Mouse (Mus musculus): ENCODE results near the gene Arrb1. TPM values are rescaled to one million over a fixed set of nuclear protein-coding genes. Genes with fewer than 3 reads are reported as not detected.

Arrb1 gene
- polyA plus RNA-seq, 1 experiment: 28.5 TPM

GRCm38 (mm10) chr7:99626376-99627270, 91.4 kb downstream of the Arrb1 start, which contains the start of gene Tpbgl:
TSS of gene Tpbgl (minus strand) at chr7:99627103.
- Histone ChIP-seq H3K4me3 (replicated peaks) (peak within 1 kb of the TSS; percentile 45), H3K9me3 (ENCODE audit: control insufficient read depth, low read length) (peaks cover 16% of the 10 kb centered on the region), H3K4me1 (ENCODE audit: control insufficient read depth) (peaks cover 24% of the 10 kb centered on the region), H3K36me3 (ENCODE audit: control insufficient read depth) (no peaks in the 10 kb centered on the region), H3K27me3 (ENCODE audit: control insufficient read depth) (peaks cover 100% of the 10 kb centered on the region)
- no peak for TF ChIP-seq TAL1 (IDR thresholded peaks at IDR 0.05; ENCODE audit: low read length)
- TF ChIP-seq GATA1 (IDR thresholded peaks at IDR 0.05; ENCODE audit: low read length): no peak

- H3K4me3 ChIP-seq (replicated peaks): no peak overlapping the region
- TF ChIP-seq TAL1 (IDR thresholded peaks at IDR 0.05; ENCODE audit: low read length): no peak
- TF ChIP-seq GATA1 (IDR thresholded peaks at IDR 0.05; ENCODE audit: low read length): no peak
- H3K27me3 ChIP-seq (ENCODE audit: control insufficient read depth): peaks cover 100% of the 10 kb centered on the region
- peaks cover 16% of the 10 kb centered on the region for H3K9me3 ChIP-seq (ENCODE audit: control insufficient read depth, low read length)
- no peaks in the 10 kb centered on the region for H3K36me3 ChIP-seq (ENCODE audit: control insufficient read depth)
- peaks cover 24% of the 10 kb centered on the region for H3K4me1 ChIP-seq (ENCODE audit: control insufficient read depth)
Observed at GRCm38 (mm10) chr7:99627366-99627765, 92.1 kb downstream of the Arrb1 start.

GRCm38 (mm10) chr7:99632286-99632685, 97.0 kb downstream of the Arrb1 start:
- peaks cover 3% of the 10 kb centered on the region; the same call in 1 of the 2 replicates for H3K9me3 ChIP-seq (ENCODE audit: control insufficient read depth, low read length)
- H3K4me3 ChIP-seq (replicated peaks): no peak overlapping the region
- peaks cover 4% of the 10 kb centered on the region for H3K4me1 ChIP-seq (ENCODE audit: control insufficient read depth)
- no peak for TF ChIP-seq GATA1 (IDR thresholded peaks at IDR 0.05; ENCODE audit: low read length)
- TF ChIP-seq TAL1 (IDR thresholded peaks at IDR 0.05; ENCODE audit: low read length): no peak
- H3K36me3 ChIP-seq (ENCODE audit: control insufficient read depth): no peaks in the 10 kb centered on the region
- H3K27me3 ChIP-seq (ENCODE audit: control insufficient read depth): peaks cover 97% of the 10 kb centered on the region

- no peaks in the 10 kb centered on the region for H3K36me3 ChIP-seq (ENCODE audit: control insufficient read depth)
- H3K27me3 ChIP-seq (ENCODE audit: control insufficient read depth): peaks cover 94% of the 10 kb centered on the region
- no peak overlapping the region for H3K4me3 ChIP-seq (replicated peaks)
- H3K9me3 ChIP-seq (ENCODE audit: control insufficient read depth, low read length): no peaks in the 10 kb centered on the region
- TF ChIP-seq GATA1 (IDR thresholded peaks at IDR 0.05; ENCODE audit: low read length) (no peak), TAL1 (IDR thresholded peaks at IDR 0.05; ENCODE audit: low read length) (no peak)
- H3K4me1 ChIP-seq (ENCODE audit: control insufficient read depth): peaks cover 9% of the 10 kb centered on the region
Observed at GRCm38 (mm10) chr7:99633966-99634665, 98.8 kb downstream of the Arrb1 start.

GRCm38 (mm10) chr7:99641245-99641644, 106.0 kb downstream of the Arrb1 start:
- TF ChIP-seq GATA1 (IDR thresholded peaks at IDR 0.05; ENCODE audit: low read length): no peak
- no peak for TF ChIP-seq TAL1 (IDR thresholded peaks at IDR 0.05; ENCODE audit: low read length)
- H3K4me3 ChIP-seq (replicated peaks): peak overlapping the region; percentile 43
- peaks cover 42% of the 10 kb centered on the region for H3K27me3 ChIP-seq (ENCODE audit: control insufficient read depth)
- H3K4me1 ChIP-seq (ENCODE audit: control insufficient read depth): peaks cover 64% of the 10 kb centered on the region
- no peaks in the 10 kb centered on the region for H3K9me3 ChIP-seq (ENCODE audit: control insufficient read depth, low read length)
- no peaks in the 10 kb centered on the region for H3K36me3 ChIP-seq (ENCODE audit: control insufficient read depth)

- TF ChIP-seq GATA1 (IDR thresholded peaks at IDR 0.05; ENCODE audit: low read length): peak; percentile 80
- no peak for TF ChIP-seq TAL1 (IDR thresholded peaks at IDR 0.05; ENCODE audit: low read length)
- Histone ChIP-seq H3K4me1 (ENCODE audit: control insufficient read depth) (peaks cover 64% of the 10 kb centered on the region), H3K27me3 (ENCODE audit: control insufficient read depth) (peaks cover 41% of the 10 kb centered on the region), H3K9me3 (ENCODE audit: control insufficient read depth, low read length) (no peaks in the 10 kb centered on the region), H3K4me3 (replicated peaks) (peak overlapping the region; percentile 43), H3K36me3 (ENCODE audit: control insufficient read depth) (no peaks in the 10 kb centered on the region)
Observed at GRCm38 (mm10) chr7:99642078-99642477, 106.8 kb downstream of the Arrb1 start.

- TF ChIP-seq GATA1 (IDR thresholded peaks at IDR 0.05; ENCODE audit: low read length) (no peak), TAL1 (IDR thresholded peaks at IDR 0.05; ENCODE audit: low read length) (no peak)
- H3K4me1 ChIP-seq (ENCODE audit: control insufficient read depth): peaks cover 53% of the 10 kb centered on the region
- H3K9me3 ChIP-seq (ENCODE audit: control insufficient read depth, low read length): no peaks in the 10 kb centered on the region
- no peaks in the 10 kb centered on the region for H3K36me3 ChIP-seq (ENCODE audit: control insufficient read depth)
- H3K4me3 ChIP-seq (replicated peaks): no peak overlapping the region
- peaks cover 37% of the 10 kb centered on the region for H3K27me3 ChIP-seq (ENCODE audit: control insufficient read depth)
Observed at GRCm38 (mm10) chr7:99644701-99645100, 109.4 kb downstream of the Arrb1 start.

GRCm38 (mm10) chr7:99648623-99649022, 113.4 kb downstream of the Arrb1 start:
- TF ChIP-seq GATA1 (IDR thresholded peaks at IDR 0.05; ENCODE audit: low read length) (no peak), TAL1 (IDR thresholded peaks at IDR 0.05; ENCODE audit: low read length) (no peak)
- Histone ChIP-seq H3K4me1 (ENCODE audit: control insufficient read depth) (peaks cover 16% of the 10 kb centered on the region), H3K36me3 (ENCODE audit: control insufficient read depth) (no peaks in the 10 kb centered on the region), H3K4me3 (replicated peaks) (no peak overlapping the region), H3K9me3 (ENCODE audit: control insufficient read depth, low read length) (peaks cover 3% of the 10 kb centered on the region), H3K27me3 (ENCODE audit: control insufficient read depth) (peaks cover 56% of the 10 kb centered on the region)

GRCm38 (mm10) chr7:99649585-99649984, 114.3 kb downstream of the Arrb1 start:
- Histone ChIP-seq H3K36me3 (ENCODE audit: control insufficient read depth) (no peaks in the 10 kb centered on the region), H3K27me3 (ENCODE audit: control insufficient read depth) (peaks cover 65% of the 10 kb centered on the region), H3K4me1 (ENCODE audit: control insufficient read depth) (peaks cover 6% of the 10 kb centered on the region), H3K4me3 (replicated peaks) (no peak overlapping the region), H3K9me3 (ENCODE audit: control insufficient read depth, low read length) (peaks cover 3% of the 10 kb centered on the region)
- TF ChIP-seq GATA1 (IDR thresholded peaks at IDR 0.05; ENCODE audit: low read length) (no peak), TAL1 (IDR thresholded peaks at IDR 0.05; ENCODE audit: low read length) (no peak)

Measured in erythroblast, embryonic 14.5 days (primary cell).